Mouse (Mus musculus) left cerebral cortex, adult 9 months (tissue): Measurements from ENCODE around the gene Uchl3.

ENCODE experiments used
- DNase-seq, 2 experiments: peaks; one replicate each; pipeline ENCODE4 v3.0.0; 2022; ENCODE audit warnings: low spot score in 2 of 2

The Uchl3 gene

DNA sequence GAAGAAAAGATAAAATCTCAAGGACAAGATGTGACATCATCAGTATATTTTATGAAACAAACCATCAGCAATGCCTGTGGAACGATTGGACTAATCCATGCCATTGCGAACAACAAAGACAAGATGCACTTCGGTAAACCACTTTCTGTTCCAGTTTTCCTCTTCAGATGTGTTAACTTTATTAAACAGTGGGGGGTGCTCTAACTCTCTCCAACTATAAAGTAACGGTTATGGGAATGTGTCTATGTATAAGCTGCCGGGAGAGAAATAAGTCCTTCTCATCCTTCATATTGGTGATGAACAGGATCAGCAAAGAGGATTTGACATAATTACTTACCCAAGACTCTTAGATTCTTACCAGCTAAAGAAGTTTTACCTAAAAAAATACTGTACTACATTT is 12.8 kb downstream of the Uchl3 start:
- DNase-seq, result no peak

DNA sequence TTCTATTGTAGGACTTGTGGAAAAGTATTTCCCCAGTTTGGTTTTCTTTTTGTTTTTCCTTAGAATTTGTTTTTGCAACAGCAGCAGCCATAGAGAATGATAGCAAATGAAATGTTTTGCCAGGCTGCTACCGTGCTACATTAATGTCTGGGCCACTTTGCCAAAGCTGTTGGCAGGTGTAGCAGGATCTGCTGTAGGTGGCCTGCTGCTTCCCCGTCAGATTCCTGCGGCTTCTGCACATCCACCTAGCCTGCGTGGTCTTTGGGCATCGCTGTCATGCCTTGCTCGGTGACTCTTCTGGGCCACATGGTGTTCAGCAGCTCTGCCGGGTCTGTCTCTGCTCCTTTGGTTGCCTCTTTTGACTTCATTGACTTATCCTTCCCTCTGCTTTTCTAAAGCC is 14.9 kb downstream of the Uchl3 start:
- no peak for DNase-seq

DNA sequence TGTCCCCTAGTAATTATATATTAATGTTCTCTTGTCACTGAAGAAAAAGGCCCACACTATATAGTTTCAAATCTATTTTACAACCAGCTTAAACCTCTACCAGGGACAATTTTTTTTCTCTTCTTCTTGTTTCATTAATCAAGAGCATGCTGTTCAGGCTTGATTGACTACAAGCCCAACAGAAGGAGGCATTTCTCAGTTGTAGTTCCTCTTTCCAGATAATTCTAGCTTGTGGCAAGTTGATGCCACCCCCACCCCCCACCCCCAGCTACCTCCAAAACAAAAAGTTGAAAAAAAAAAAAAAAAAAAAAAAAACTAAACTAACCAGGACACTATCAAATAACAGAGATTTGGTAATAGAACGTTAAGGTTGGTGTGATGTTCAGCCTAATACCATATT is 18.5 kb downstream of the Uchl3 start:
- DNase-seq, result no peak

DNA sequence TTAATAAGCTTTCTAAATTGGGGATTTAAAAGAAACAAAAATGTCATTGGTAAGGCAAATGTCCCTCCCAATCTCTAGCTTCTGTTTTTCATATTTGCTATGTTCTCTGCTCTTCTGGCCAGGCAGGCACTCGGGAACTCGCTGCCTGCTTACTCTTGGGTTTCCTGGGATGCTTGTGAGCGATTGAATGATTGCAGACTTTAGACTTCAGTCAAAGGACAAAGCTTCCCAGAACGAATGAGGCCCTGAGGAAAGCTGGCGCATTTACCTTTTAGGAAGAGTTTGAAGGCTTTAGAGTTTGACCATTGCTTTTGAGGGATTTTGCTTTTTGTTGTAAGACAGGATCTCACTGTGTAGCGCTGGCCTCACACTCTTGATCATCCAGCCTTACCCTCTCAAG is 33.9 kb downstream of the Uchl3 start:
- DNase-seq, result no peak

DNA sequence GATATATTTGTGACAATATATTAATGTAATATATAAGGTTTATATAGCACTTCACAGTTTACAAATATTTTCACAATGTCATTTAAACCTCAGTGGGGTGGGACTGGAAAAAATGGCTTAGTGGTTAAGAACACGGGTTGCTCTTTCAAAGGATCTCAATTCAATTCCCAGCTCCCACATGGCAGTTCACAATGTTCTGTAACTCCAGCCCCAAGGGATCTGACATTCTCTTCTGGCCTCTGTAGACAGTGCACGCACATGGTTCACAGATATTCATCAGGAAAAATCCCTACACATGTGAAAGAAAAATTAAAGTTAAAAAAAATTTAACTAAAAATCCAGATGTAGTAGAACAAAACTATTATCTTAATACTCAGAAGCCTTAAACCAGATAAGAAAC is 34.6 kb downstream of the Uchl3 start:
- no peak for DNase-seq

DNA sequence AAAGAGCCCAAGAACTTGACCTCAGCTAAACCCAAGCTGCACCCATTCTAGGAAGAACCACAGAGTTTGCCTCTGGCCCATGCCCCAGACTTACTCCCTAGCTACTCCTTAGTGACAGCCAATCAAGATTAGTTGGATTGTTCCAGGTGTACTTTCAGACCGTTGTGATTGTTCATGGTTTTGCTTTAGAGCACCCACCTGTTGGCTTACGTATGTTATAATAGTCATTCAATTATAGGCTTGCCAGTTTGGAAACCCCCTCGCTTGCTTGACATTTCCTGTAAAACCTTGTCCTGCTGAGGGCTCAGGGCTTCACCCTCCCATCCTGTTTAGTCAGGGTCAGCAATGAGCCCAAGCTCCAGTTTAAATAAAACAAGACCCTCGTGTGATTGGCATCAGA is 50.7 kb downstream of the Uchl3 start:
- DNase-seq, result no peak

DNA sequence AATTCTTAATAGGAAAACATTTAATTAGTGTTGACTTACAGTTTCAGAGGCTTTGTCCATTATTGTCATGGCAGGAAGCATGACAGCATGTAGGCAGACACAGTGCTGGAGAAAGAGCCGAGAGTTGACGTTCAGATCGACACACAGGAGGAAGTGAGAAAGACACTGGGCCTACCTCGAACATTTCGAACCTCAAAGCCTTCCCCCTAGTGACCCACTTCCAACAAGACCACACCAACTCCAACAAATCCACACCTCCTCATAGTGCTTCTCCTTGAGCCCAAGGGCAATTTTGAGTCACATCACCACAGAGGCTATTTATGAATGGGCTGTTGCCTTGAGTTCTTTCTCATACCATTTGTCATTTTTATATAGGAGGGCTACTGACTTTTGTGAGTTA is 53.3 kb downstream of the Uchl3 start:
- DNase-seq, result no peak

DNA sequence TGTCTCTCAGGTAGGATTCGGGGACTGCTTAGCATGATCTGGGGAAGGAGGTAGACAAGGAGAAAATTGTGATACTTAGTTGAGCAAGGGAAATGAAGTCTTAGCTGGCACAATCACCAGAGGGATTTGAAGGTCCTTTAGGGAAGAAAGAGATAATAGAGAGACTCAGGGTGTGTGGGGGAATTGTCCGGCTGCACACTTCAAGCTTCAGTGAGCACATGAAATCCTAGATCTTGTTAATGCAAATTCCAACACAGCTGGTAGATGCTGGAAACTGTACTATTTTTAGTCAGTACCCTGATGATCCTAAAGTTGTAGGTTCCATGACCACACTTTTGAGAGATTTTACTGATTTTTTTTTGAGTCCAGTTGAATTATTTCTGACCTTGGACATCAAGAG is 60.6 kb downstream of the Uchl3 start:
- DNase-seq, result no peak

DNA sequence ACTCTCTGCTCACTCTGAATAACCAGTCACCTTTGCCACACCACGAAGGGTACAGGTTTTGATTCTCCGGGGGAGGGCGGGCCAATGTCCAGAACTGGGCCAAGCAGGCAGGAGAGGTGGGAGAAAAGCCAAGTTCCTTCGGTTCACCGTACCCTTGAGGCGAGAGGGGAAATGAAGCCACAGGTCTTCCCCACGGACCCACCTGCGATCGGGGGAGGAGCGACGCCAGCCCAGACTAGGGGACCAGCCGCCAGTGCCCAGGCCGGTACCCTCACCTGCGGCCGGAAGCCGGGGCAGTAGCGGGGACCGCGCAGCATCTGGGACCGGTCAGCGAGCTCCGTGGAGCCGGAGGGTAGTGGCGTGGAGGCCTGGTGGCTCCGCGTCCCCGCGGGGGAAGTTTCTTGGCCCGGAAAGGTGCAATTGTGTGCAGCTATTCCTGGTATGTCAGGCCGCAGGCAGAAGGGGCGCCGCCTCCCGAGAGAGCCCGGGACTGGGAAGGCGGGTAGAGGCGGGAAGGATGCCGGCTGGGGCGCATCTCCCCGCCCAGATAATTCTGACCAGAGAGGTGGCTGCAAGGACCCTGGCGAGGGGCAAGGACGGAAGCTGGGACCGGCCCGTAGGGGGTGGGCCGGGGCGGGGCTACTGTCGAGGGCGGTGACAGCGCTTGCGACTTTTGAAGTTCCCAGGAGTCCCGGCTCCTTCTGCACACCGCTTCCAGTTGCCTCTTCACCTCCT is 75.6 kb downstream of the Uchl3 start, which contains the start of the genes Gm9922 and Lmo7:
Gm9922 (minus strand) TSS at position 578 of the 735 bp plus-strand sequence.
Lmo7 (plus strand) TSS at position 721 of the 735 bp plus-strand sequence.
- peak in 1 of 2 experiments; percentile 5 for DNase-seq

DNA sequence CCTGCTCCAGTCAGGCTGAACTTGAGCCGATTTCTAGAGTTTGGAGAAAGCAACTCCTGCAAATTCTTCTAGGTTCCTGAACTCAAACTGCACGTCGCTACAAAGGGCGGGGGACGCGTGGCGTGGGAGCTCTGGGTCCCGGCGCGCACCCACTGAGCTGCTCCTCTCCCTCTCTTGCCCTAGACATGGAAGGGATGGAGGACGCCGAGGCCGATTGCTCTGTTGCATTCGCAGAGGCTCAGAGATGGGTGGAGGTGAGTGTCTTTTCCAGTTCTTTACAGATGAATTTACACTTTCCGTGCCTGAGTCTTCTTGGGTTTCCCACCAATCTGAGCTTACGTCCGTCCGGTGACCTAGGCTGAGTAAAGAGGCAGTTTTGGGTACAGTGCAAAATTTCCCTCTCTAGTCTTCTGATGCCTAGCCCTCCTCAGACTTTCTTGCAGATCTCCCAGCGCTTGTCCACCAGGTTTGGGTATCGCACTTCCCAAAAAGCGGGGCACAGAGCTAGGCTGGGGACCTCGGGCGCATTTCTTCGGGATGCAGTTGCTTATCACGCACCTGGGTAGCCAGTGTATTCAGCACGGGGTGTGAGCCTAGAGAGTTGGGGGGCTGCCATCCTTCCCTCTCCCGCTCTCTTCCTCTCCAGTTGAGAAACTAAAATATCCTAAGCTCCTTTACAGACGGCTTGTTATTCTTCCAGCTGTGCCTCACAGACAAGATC is 76.4 kb downstream of the Uchl3 start:
- no peak for DNase-seq

DNA sequence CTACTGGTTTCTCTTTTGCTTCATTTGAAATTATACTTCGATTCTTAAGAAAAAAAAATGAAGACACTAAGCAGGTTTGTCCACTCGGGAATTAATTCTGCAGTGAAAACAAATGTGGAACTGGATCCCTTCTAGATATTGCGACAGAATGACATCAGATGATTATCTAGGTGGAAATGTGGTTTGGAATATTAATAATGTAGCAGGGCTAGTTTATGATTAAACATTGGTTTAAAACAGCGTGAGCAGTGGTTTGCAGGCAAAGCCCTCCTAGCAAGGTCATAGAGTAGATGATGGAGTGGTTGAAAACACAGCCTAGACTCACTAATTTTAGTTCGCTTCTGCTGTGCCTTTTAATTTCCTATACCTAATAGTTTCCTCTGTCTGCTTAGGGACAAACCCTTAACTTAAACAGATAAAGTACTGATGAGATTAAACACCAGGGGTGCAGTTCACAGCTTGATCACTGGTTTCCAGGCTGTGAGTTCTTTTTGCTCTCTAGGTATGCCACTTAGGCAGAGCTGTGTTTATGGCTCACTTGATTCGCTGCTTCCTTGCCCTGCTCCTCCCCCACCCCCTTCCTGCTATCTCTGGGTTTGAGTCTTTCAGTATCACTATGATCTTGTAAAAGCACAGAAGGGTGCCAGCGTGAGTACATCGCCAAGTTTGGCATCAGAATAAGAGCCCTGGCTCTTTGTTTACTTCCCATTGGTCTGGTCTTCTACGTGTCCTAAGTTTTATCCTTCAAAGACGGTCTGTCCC is 80.0 kb downstream of the Uchl3 start:
- no peak for DNase-seq

DNA sequence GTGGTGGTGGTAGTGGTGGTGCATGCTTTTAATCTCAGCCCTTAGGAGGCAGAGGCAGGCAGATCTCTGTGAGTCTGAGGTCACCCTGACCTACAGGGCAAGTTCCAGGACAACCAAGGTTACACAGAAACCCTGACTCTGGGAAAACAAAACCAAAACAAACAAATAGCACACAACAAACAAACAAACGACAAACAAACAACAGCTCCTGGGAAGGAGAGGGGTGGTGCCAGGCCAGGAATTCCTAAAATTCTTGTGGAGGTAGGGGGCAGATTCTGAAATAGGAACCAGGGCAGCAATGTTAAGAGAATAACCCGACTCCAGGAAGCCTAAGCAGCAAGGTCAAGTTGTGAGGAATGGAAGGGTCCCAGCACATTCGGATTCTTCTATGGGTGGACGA is 83.7 kb downstream of the Uchl3 start:
- no peak for DNase-seq
